Mouse (Mus musculus) spleen, adult 2 months (tissue): Measurements from ENCODE around the gene Prm1.

Source experiments
- CTCF ChIP-seq: fragments of 200-500 bp; IDR thresholded peaks from 2 replicates; pipeline ENCODE4 v1.5.1; 2011; ENCODE audit warnings: mild to moderate bottlenecking, inconsistent platforms; ENCODE audit not compliant: insufficient read depth, insufficient read length, insufficient replicate concordance; ENCODE audit errors: extremely low read depth
- POLR2A ChIP-seq: fragments of 200-500 bp; IDR thresholded peaks from 2 replicates; pipeline ENCODE4 v1.6.1; 2011; ENCODE audit warnings: low read depth, low read length, inconsistent platforms

GRCm38 (mm10) chr16:10844319-10844670 lies 38.7 kb upstream of the Prm1 start:
- TF ChIP-seq CTCF (no peak), POLR2A (no peak)
